Mouse (Mus musculus): ENCODE data around the gene 4930548H24Rik. TPM values are rescaled to one million over a fixed set of nuclear protein-coding genes. Genes with fewer than 3 reads are reported as not detected.
A peak's percentile ranks its signal among the peaks of the same experiment; 100 is the strongest.
"Not testable (repeated sequence)": the region's sequence is repeated elsewhere in the genome, so short reads cannot be mapped to it uniquely, and the experiment has no call there.

The 4930548H24Rik gene
- polyA plus RNA-seq (2015; fragmentation: Nextera tagmentation; extraction: Ambion mirVana) = 0.09 and 0.16 TPM in 2 replicates

GRCm38 (mm10) chr5:31485440-31485839 is at the start of gene 4930548H24Rik:
Gene 4930548H24Rik, plus strand, starts transcription at chr5:31485740.
- DNase-seq (ENCODE audit: low spot score) = no peak

- DNase-seq (ENCODE audit: low spot score) = no peak
Measured at GRCm38 (mm10) chr5:31451336-31451735, 34.2 kb upstream of the 4930548H24Rik start.

GRCm38 (mm10) chr5:31451878-31452561 is 33.5 kb upstream of the 4930548H24Rik start, which contains the start of gene Zfp512:
Gene Zfp512, plus strand, starts transcription at chr5:31452431.
- DNase-seq (ENCODE audit: low spot score) = peak; percentile 97

GRCm38 (mm10) chr5:31452562-31452878 is 33.0 kb upstream of the 4930548H24Rik start:
- no peak for DNase-seq (ENCODE audit: low spot score)

GRCm38 (mm10) chr5:31452886-31453410 is 32.6 kb upstream of the 4930548H24Rik start:
- peak; percentile 16 for DNase-seq (ENCODE audit: low spot score)

- no peak for DNase-seq (ENCODE audit: low spot score)
Measured at GRCm38 (mm10) chr5:31467798-31468197, 17.7 kb upstream of the 4930548H24Rik start.

GRCm38 (mm10) chr5:31469711-31470110 is 15.8 kb upstream of the 4930548H24Rik start:
- no peak for DNase-seq (ENCODE audit: low spot score)

- peak; percentile 67 for DNase-seq (ENCODE audit: low spot score)
Measured at GRCm38 (mm10) chr5:31470334-31470733, 15.2 kb upstream of the 4930548H24Rik start.

GRCm38 (mm10) chr5:31480536-31480935 is 5.0 kb upstream of the 4930548H24Rik start:
- DNase-seq (ENCODE audit: low spot score) = no peak

- DNase-seq (ENCODE audit: low spot score) = no peak
Measured at GRCm38 (mm10) chr5:31487889-31488288, 2.3 kb downstream of the 4930548H24Rik start.

GRCm38 (mm10) chr5:31489116-31489769 is 3.7 kb downstream of the 4930548H24Rik start:
- no peak for DNase-seq (ENCODE audit: low spot score)

- no peak for DNase-seq (ENCODE audit: low spot score)
Measured at GRCm38 (mm10) chr5:31492031-31492430, 6.5 kb downstream of the 4930548H24Rik start.

GRCm38 (mm10) chr5:31494513-31495297 is 9.2 kb downstream of the 4930548H24Rik start, which contains the start of gene Gpn1:
Gene Gpn1, plus strand, starts transcription at chr5:31494741.
- DNase-seq (ENCODE audit: low spot score) = peak; percentile 89

GRCm38 (mm10) chr5:31504843-31505242 is 19.3 kb downstream of the 4930548H24Rik start:
- DNase-seq (ENCODE audit: low spot score) = no peak

- no peak for DNase-seq (ENCODE audit: low spot score)
Measured at GRCm38 (mm10) chr5:31512481-31512880, 26.9 kb downstream of the 4930548H24Rik start.

GRCm38 (mm10) chr5:31520556-31520955 is 35.0 kb downstream of the 4930548H24Rik start:
- no peak for DNase-seq (ENCODE audit: low spot score)

GRCm38 (mm10) chr5:31526354-31527116 is 41.0 kb downstream of the 4930548H24Rik start, which contains the start of gene Slc4a1ap:
Gene Slc4a1ap, plus strand, starts transcription at chr5:31526995.
- peak; percentile 84 for DNase-seq (ENCODE audit: low spot score)

- DNase-seq (ENCODE audit: low spot score) = no peak
Measured at GRCm38 (mm10) chr5:31527117-31527680, 41.7 kb downstream of the 4930548H24Rik start.

- not testable (repeated sequence) for DNase-seq (ENCODE audit: low spot score)
Measured at GRCm38 (mm10) chr5:31527707-31528106, 42.2 kb downstream of the 4930548H24Rik start, which contains the start of gene Supt7l. Gene Supt7l, minus strand, starts transcription at chr5:31527807.

GRCm38 (mm10) chr5:31528560-31528959 is 43.0 kb downstream of the 4930548H24Rik start:
- peak; percentile 28 for DNase-seq (ENCODE audit: low spot score)

All from thymus, postnatal 0 days (tissue).